Mouse (Mus musculus) limb, embryonic 12.5 days (tissue): ENCODE data around the gene Slc39a8. TPM values are rescaled to one million over a fixed set of nuclear protein-coding genes. Genes with fewer than 3 reads are reported as not detected.

Source experiments
- ATAC-seq: fragments of 200-750 bp; cut with Nextera tagmentation; 2 replicates; pipeline ENCODE4 v1.8.0; 2017; ENCODE audit warnings: low read depth, moderate TSS enrichment; ENCODE audit not compliant: insufficient number of reproducible peaks, insufficient read depth, low FRiP score, low TSS enrichment
- H3K27ac ChIP-seq: fragments of 300-500 bp; sonication (generic); 2 replicates; pipeline ENCODE4 v1.5.1; 2016; ENCODE audit warnings: mild to moderate bottlenecking, moderate library complexity
- H3K27me3 ChIP-seq: fragments of 300-500 bp; sonication (generic); 2 replicates; pipeline ENCODE4 v1.6.1; 2016; ENCODE audit warnings: mild to moderate bottlenecking, moderate library complexity
- H3K36me3 ChIP-seq: fragments of 300-500 bp; sonication (generic); 2 replicates; pipeline ENCODE4 v1.6.1; 2016; ENCODE audit warnings: mild to moderate bottlenecking, moderate library complexity
- H3K4me1 ChIP-seq: fragments of 300-500 bp; sonication (generic); replicated peaks from 2 replicates; pipeline ENCODE4 v1.6.1; 2016
- H3K4me2 ChIP-seq: fragments of 300-500 bp; sonication (generic); 2 replicates; pipeline ENCODE4 v1.6.1; 2016; ENCODE audit warnings: mild to moderate bottlenecking, moderate library complexity
- H3K4me3 ChIP-seq: fragments of 300-500 bp; sonication (generic); replicated peaks from 2 replicates; pipeline ENCODE4 v1.5.1; 2016; ENCODE audit warnings: mild to moderate bottlenecking
- H3K9ac ChIP-seq: fragments of 300-500 bp; sonication (generic); replicated peaks from 2 replicates; pipeline ENCODE4 v1.6.1; 2016; ENCODE audit warnings: mild to moderate bottlenecking, moderate library complexity
- H3K9me3 ChIP-seq: fragments of 300-500 bp; sonication (generic); 2 replicates; pipeline ENCODE4 v1.6.1; 2016; ENCODE audit warnings: mild to moderate bottlenecking, moderate library complexity
- WGBS: fragments of 180-500 bp; shearing (Covaris S2); methylation state at CpG from one replicate; pipeline ENCODE4 v1.1.7; 2016; 5-methylcytosine and 5-hydroxymethylcytosine counted together
- polyA plus RNA-seq: library from polyadenylated mRNA; unstranded; fragments of >200 nt; fragmentation: Nextera tagmentation; extraction: Ambion mirVana; gene quantifications from 2 replicates; pipeline ENCODE4 v1.2.1, GENCODE M21; 2016

Gene Slc39a8
- polyA plus RNA-seq, 1 experiment from 2014 or later, result 7.6 TPM

DNA sequence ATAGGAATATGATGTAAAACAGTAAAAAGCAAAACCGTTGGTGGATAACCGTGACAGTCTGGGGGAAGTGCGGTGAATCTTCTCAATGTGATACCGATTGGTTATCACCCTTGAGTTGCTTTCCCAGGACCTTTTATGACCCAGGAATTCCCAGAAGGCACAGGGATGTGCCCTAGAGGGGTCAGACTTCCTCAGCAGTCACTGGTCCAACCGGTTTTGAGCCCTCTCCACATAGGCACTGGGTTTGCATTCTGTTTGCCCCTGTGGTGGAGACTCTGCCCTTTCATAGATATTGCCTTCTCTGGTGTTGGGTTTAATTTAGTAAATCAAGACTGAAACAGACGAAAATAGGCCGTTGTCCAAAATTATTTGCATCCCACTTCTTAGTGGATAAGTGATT is 20.8 kb downstream of the Slc39a8 start:
- WGBS, result 69% methylated on average over 7 of the region's 7 CpGs
- no peak for ATAC-seq

DNA sequence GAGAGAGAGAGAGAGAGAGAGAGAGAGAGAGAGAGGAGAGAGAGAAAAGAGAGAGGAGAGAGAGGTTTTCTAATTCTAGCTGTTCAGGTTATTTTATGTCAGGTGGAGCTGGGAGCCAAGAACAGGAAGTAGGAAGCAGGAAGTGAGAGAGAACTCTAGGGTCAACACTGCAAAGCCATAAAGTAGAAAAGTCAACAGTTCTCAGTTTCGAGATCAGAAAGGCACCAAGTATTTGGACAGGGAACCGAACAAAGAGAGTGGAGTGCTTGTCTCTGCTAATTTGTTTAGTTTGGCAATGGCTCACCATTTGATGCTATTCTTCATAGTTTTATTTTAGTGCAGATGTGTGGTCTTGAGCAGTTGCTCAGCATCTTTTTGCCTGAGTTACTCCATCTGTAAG is 26.5 kb downstream of the Slc39a8 start:
- Histone ChIP-seq H3K36me3 (no peaks in the 10 kb centered on the region), H3K4me2 (no peak overlapping the region), H3K4me1 (peaks cover 3% of the 10 kb centered on the region; the same call in 1 of the 2 replicates), H3K27me3 (no peaks in the 10 kb centered on the region), H3K27ac (no peak overlapping the region), H3K9me3 (no peaks in the 10 kb centered on the region), H3K4me3 (no peak overlapping the region), H3K9ac (no peak overlapping the region)
- ATAC-seq, result no peak
- WGBS, result 76% methylated on average over 2 of the region's 2 CpGs

More for the DNA sequence above, 20.8 kb downstream of the Slc39a8 start:
- no peak overlapping the region for H3K9ac ChIP-seq
- H3K9me3 ChIP-seq, result no peaks in the 10 kb centered on the region
- no peak overlapping the region for H3K4me3 ChIP-seq
- H3K27me3 ChIP-seq, result no peaks in the 10 kb centered on the region
- no peak overlapping the region for H3K4me2 ChIP-seq
- H3K36me3 ChIP-seq, result no peaks in the 10 kb centered on the region
- peaks cover 2% of the 10 kb centered on the region for H3K4me1 ChIP-seq
- H3K27ac ChIP-seq, result no peak overlapping the region

DNA sequence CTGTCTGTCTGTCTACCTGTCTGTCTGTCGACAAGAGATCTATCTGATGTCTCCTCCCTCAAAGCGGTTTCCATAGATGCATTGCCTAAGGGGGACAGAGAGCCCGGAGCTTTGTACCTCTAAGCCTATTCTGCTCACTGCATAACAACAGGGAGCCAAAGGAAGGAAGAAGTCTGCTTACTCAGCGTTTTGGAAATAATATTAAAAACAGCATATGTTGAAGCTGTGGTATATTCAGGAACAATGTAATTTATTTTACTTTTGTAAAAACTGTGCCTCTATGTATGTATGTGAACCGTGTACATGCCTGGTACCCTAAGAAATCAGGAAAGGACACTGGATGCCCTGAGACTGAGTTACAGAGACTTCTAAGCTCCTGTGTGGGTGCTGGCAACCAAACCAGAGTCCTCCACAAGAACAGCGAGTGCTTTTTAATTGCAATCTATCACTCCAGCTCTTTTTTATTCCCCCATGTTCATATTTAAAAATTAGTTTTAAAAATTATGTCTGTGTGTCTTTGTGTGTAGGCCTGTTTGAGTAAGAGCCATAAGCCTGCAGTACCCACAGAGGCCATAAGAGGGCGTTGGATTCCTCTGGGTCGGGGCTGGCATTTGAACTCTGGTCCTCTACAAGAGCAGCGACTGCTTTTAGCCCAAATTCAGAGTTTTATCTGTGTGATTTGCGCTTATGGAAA is 28.7 kb downstream of the Slc39a8 start:
- no peak overlapping the region for H3K4me3 ChIP-seq
- H3K27ac ChIP-seq, result no peak overlapping the region
- no peak for ATAC-seq
- no peak overlapping the region for H3K4me2 ChIP-seq
- no peaks in the 10 kb centered on the region for H3K36me3 ChIP-seq
- H3K9ac ChIP-seq, result no peak overlapping the region
- H3K4me1 ChIP-seq, result peaks cover 6% of the 10 kb centered on the region; the same call in 1 of the 2 replicates
- 87% methylated on average over 10 of the region's 10 CpGs for WGBS
- H3K9me3 ChIP-seq, result no peaks in the 10 kb centered on the region
- H3K27me3 ChIP-seq, result no peaks in the 10 kb centered on the region

DNA sequence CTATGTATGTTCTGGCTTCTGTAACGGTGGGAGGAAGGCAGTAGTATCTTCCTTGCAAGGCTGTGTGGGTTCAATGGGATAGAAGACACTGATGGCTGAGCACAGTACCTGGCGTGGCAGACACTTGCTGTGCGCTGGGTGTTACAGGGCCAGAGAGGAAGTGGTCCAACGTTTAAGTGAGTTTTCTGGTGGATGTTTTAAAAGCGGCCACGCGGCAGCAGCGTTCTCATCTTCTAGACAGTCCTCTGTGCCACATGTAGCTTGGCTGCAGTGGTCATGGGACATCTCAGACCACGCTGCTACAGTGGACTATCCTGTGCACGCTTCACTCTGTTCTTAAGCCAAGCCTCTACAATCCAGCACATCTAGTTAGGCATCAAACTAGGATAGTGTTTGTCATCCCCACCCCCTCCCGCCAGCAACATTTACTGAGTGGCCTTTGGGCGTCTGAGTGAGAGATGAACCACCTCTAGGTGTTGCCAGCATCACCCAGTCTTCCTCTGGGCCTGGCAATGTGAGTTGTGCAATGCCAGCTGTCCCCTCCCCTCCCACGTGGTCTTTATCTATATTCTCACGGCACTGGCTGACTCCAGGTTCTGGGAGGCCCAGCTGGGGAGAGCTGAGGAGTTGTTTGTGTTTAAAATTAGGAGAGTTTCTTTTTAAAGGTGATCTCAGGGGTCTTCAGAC is 29.4 kb downstream of the Slc39a8 start:
- H3K27me3 ChIP-seq, result no peaks in the 10 kb centered on the region
- H3K27ac ChIP-seq, result no peak overlapping the region
- H3K36me3 ChIP-seq, result no peaks in the 10 kb centered on the region
- no peak overlapping the region for H3K4me2 ChIP-seq
- H3K9ac ChIP-seq, result no peak overlapping the region
- H3K4me1 ChIP-seq, result peaks cover 6% of the 10 kb centered on the region; the same call in 1 of the 2 replicates
- WGBS, result 75% methylated on average over 14 of the region's 14 CpGs
- ATAC-seq, result no peak; the same call in 1 of the 2 replicates
- H3K9me3 ChIP-seq, result no peaks in the 10 kb centered on the region
- H3K4me3 ChIP-seq, result no peak overlapping the region

DNA sequence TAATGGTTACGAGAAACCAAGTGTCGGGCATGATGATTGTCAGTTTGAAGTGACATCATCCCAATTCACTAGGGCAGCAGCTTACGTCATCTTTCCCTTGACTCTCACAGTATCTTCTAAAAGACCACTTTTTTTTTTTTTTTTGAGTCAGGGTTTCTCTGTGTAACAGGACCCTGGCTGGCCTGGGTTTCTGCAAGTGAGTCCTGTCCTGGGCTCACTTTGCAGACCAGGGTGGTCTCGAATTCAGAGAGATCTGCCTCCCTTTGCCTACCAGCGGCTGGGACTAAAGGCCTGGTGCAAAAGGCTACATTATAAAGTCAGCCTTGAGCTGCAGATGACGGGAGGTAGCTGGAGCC is 29.9 kb downstream of the Slc39a8 start:
- Histone ChIP-seq H3K4me1 (peaks cover 6% of the 10 kb centered on the region; the same call in 1 of the 2 replicates), H3K9ac (no peak overlapping the region), H3K36me3 (no peaks in the 10 kb centered on the region), H3K27ac (no peak overlapping the region), H3K9me3 (no peaks in the 10 kb centered on the region), H3K27me3 (no peaks in the 10 kb centered on the region), H3K4me2 (no peak overlapping the region), H3K4me3 (no peak overlapping the region)
- WGBS, result 70% methylated on average over 6 of the region's 6 CpGs
- no peak for ATAC-seq

DNA sequence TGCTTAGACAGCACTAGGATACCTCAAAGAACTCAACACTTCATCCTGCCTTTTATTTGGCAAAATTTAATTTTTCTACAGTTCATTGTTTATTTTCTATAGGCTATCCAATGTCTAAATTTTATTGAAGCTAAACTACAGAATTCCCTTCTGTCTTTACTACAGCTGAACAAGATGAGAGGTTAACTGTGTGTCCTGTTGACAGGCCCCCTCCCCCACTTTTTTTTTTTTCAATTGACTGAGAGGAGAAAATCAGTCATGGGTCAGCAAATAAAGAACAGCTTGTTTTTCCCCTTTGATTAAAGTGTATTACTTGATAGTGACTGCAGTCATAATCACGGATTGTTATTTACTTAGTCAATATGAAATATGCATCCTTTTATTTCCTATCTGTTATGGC is 31.2 kb downstream of the Slc39a8 start:
- H3K4me3 ChIP-seq, result no peak overlapping the region
- H3K9ac ChIP-seq, result no peak overlapping the region
- no peak overlapping the region for H3K27ac ChIP-seq
- 76% methylated on average over 1 of the region's 1 CpGs for WGBS
- no peaks in the 10 kb centered on the region for H3K9me3 ChIP-seq
- no peaks in the 10 kb centered on the region for H3K36me3 ChIP-seq
- no peaks in the 10 kb centered on the region for H3K27me3 ChIP-seq
- peaks cover 6% of the 10 kb centered on the region; the same call in 1 of the 2 replicates for H3K4me1 ChIP-seq
- H3K4me2 ChIP-seq, result no peak overlapping the region
- no peak for ATAC-seq

DNA sequence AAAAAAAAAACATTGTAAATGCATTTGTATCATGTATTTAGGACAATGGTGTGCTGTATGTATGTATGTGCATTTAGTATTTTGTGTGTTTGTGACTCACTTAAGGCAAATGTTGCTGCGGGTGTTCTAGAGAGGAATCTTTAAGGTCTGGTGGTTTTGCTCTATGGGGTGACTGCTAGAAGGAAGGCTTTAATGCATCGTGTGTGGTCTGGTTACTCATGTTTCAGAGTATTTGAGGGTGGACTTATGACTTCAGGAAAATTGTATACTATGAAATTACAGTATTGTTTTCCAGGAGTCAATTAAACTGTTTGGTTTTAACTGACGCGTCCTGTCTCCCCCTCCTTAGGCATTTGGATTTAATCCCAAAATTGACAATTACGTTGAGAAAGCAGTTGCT is 32.1 kb downstream of the Slc39a8 start:
- Histone ChIP-seq H3K36me3 (no peaks in the 10 kb centered on the region), H3K27me3 (no peaks in the 10 kb centered on the region), H3K4me1 (peaks cover 6% of the 10 kb centered on the region; the same call in 1 of the 2 replicates), H3K9ac (no peak overlapping the region), H3K4me3 (no peak overlapping the region), H3K27ac (no peak overlapping the region), H3K9me3 (no peaks in the 10 kb centered on the region), H3K4me2 (no peak overlapping the region)
- WGBS, result 42% methylated on average over 5 of the region's 5 CpGs
- ATAC-seq, result no peak

DNA sequence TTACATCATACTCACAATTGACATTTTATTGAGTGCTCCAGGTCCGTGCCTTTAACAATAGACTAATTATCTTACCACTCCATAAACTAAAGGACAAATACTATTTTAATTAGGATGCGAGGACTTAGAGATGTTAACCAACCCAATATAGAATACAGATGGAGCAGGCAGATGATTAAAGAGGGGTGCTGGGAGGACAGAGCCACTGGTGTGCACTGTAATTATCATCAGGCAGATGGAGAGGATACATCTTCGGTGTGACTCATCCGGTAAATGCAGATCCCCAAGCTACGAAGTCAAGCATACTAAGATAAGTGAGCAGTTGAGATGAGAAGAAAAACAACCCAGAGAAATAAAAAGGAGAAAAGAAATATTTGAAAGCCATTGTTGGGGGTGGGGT is 34.4 kb downstream of the Slc39a8 start:
- no peaks in the 10 kb centered on the region for H3K9me3 ChIP-seq
- H3K9ac ChIP-seq, result no peak overlapping the region
- no peak overlapping the region for H3K27ac ChIP-seq
- no peak overlapping the region for H3K4me2 ChIP-seq
- H3K36me3 ChIP-seq, result no peaks in the 10 kb centered on the region
- H3K4me3 ChIP-seq, result no peak overlapping the region
- peaks cover 6% of the 10 kb centered on the region; the same call in 1 of the 2 replicates for H3K4me1 ChIP-seq
- 84% methylated on average over 5 of the region's 5 CpGs for WGBS
- no peak for ATAC-seq
- H3K27me3 ChIP-seq, result no peaks in the 10 kb centered on the region

DNA sequence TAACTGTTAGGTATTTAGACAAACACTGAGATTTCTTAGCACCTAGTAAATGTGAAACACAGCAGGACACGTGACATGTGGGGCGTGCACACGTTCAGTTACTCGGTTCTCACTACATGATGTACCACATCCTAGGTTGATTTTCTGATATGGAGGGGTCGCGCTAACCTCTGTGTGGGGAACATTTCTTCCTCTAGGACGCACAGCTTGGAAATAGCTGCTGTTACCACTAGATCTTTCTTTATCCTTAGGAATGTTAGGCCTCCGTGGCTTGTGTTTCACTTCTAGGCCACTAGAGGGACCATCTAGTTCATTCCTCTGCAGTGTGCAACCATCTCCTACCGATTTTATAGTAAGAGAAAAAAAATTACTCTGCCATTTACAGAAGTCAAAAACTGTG is 37.7 kb downstream of the Slc39a8 start:
- Histone ChIP-seq H3K9ac (no peak overlapping the region), H3K27me3 (no peaks in the 10 kb centered on the region), H3K4me1 (no peaks in the 10 kb centered on the region), H3K36me3 (no peaks in the 10 kb centered on the region), H3K4me2 (no peak overlapping the region), H3K9me3 (no peaks in the 10 kb centered on the region), H3K4me3 (no peak overlapping the region), H3K27ac (no peak overlapping the region)
- no peak for ATAC-seq
- WGBS, result 48% methylated on average over 9 of the region's 9 CpGs

DNA sequence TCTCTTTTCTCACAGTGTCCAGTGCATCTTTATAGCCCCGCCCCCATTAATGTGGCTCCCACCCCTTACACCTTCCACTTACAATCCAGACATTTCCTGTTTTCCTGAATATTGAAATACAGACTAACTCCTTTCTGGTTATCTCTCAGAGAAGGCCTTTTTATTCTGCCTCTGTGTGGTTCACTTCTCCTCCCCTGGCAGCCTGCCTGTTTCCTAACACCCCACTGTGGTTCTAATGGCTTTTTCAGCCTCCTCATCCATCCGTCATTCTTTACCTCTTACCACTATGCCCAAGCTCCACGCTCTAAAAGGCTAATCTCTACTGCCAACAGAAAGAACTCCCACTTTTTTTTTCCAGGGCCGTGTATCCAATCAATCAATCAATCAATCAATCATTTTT is 44.0 kb downstream of the Slc39a8 start:
- Histone ChIP-seq H3K4me2 (no peak overlapping the region), H3K4me3 (no peak overlapping the region), H3K27ac (no peak overlapping the region), H3K9ac (no peak overlapping the region), H3K9me3 (no peaks in the 10 kb centered on the region), H3K36me3 (no peaks in the 10 kb centered on the region), H3K4me1 (no peaks in the 10 kb centered on the region), H3K27me3 (no peaks in the 10 kb centered on the region)
- WGBS, result 64% methylated on average over 4 of the region's 4 CpGs
- ATAC-seq, result no peak

DNA sequence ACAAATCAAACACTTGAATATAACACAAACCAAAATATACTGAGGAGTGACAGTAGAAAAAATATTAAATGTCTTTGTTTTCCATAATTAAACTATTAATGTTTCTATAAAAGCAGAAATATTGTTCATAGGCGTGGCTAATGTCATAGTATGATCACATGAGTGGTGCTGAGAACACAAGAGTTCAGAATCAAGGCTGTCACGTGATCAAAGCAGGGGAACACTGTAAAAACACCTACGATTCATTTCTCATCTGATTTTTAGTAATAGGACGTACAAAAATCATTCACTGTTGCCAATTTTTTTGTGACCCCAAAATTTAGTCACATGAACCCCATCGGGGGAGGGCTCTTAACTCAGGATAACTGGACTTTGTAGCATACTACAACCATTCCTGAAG is 47.2 kb downstream of the Slc39a8 start:
- Histone ChIP-seq H3K27me3 (no peaks in the 10 kb centered on the region), H3K27ac (no peak overlapping the region), H3K9me3 (no peaks in the 10 kb centered on the region), H3K36me3 (no peaks in the 10 kb centered on the region), H3K9ac (no peak overlapping the region), H3K4me3 (no peak overlapping the region), H3K4me1 (no peaks in the 10 kb centered on the region), H3K4me2 (no peak overlapping the region)
- ATAC-seq, result no peak
- WGBS, result 84% methylated on average over 5 of the region's 5 CpGs
